ENCODE assay signal across 24 mouse cellular contexts in genomic region chr7:43660002-43660401, GRCm38 (mm10). TPM values are rescaled to one million over a fixed set of nuclear protein-coding genes. Genes with fewer than 3 reads are reported as not detected.
DNase-seq lines count a peak whose midpoint lies in the region; ATAC-seq and TF ChIP-seq lines count a peak whose summit lies in the region.
"Had no signal": no experiment of that assay in that cellular context is flagged by ENCODE, and none has a peak within 500 bp of the region (broad histone marks: within the 10 kb centered on the region; RNA-seq: fewer than 3 reads in every experiment).

TSS of gene Siglece (minus strand) at chr7:43660161.

- no peaks in the 10 kb centered on the region for H3K9me3 ChIP-seq in limb, embryonic 10.5 days (replicated peaks)
- H3K9me3 ChIP-seq: embryonic facial prominence, embryonic 15.5 days; heart, embryonic 15.5 days; hindbrain, embryonic 15.5 days; midbrain, embryonic 15.5 days; neural tube, embryonic 13.5 days had no signal

- no peaks in the 10 kb centered on the region for H3K79me2 ChIP-seq in heart, adult 2 months (replicated peaks; ENCODE audit: control insufficient read depth, insufficient read depth, low read length)

- DNase-seq in heart, adult 2 months: no peak
- no peak for DNase-seq in heart, postnatal 14 days
- no peak for DNase-seq in thymus, adult 2 months
- no peak for DNase-seq in limb, embryonic 10.5 days (ENCODE audit: low spot score)
- DNase-seq: cerebellum, adult 8-10 months; cerebellum, postnatal 36 days; gastrocnemius, postnatal 14 days; heart, postnatal 4 days; kidney, adult 2 months; lung, adult 2 months; lung, postnatal 14 days had no signal

- intact Hi-C loops in heart, adult 2 months (cut with DNase I): no loop called here
- intact Hi-C loops in heart, postnatal 14 days (cut with DNase I): no loop called here

- no peak within 1 kb of the TSS for H3K27ac ChIP-seq in heart, adult 2 months
- H3K27ac ChIP-seq in bone marrow, adult 2 months (ENCODE audit: control insufficient read depth, insufficient read depth, low read depth, low read length, poor library complexity): peak within 1 kb of the TSS; percentile 60; the same call in 1 of the 2 replicates
- no peak within 1 kb of the TSS for H3K27ac ChIP-seq in thymus, adult 2 months (ENCODE audit: control insufficient read depth, insufficient read depth, low read length)
- H3K27ac ChIP-seq in limb, embryonic 10.5 days: no peak within 1 kb of the TSS
- H3K27ac ChIP-seq: embryonic facial prominence, embryonic 15.5 days; heart, embryonic 15.5 days; hindbrain, embryonic 15.5 days; kidney, postnatal 0 days; midbrain, embryonic 15.5 days; neural tube, embryonic 13.5 days; stomach, postnatal 0 days had no signal

- H3K9ac ChIP-seq in heart, adult 2 months (ENCODE audit: low read depth, low read length): no peak within 1 kb of the TSS
- H3K9ac ChIP-seq: embryonic facial prominence, embryonic 15.5 days; heart, embryonic 15.5 days; hindbrain, embryonic 15.5 days; midbrain, embryonic 15.5 days; neural tube, embryonic 13.5 days had no signal

- peak; percentile 56 for ATAC-seq in granulocyte monocyte progenitor cell, adult 5-6 weeks (replicated peaks; ENCODE audit: poor library complexity, severe bottlenecking)
- peak; percentile 41; the same call in 1 of the 2 replicates for ATAC-seq in monocyte, adult 5-6 weeks (replicated peaks; ENCODE audit: insufficient number of reproducible peaks, low FRiP score, low TSS enrichment, poor library complexity, severe bottlenecking)
- ATAC-seq: forebrain, embryonic 14.5 days; midbrain, embryonic 15.5 days had no signal

- TF ChIP-seq POLR2A in heart, adult 2 months (IDR thresholded peaks at IDR 0.05; ENCODE audit: insufficient read depth, low read depth, low read length): 0 out of 2 replicates have a peak, but pooled peaks have one; percentile 23
- TF ChIP-seq POLR2A in bone marrow, adult 2 months (IDR thresholded peaks at IDR 0.05; ENCODE audit: borderline replicate concordance, control insufficient read depth, low read depth, low read length): no peak
- TF ChIP-seq POLR2A in thymus, adult 2 months (IDR thresholded peaks at IDR 0.05; ENCODE audit: control insufficient read depth, extremely low read depth, insufficient read depth, low read length, poor library complexity): no peak

- TF ChIP-seq CTCF in heart, adult 2 months (IDR thresholded peaks at IDR 0.05): no peak
- no peak for TF ChIP-seq CTCF in bone marrow, adult 2 months (IDR thresholded peaks at IDR 0.05; ENCODE audit: control insufficient read depth, insufficient read depth, low read length)
- TF ChIP-seq CTCF in thymus, adult 2 months (IDR thresholded peaks at IDR 0.05; ENCODE audit: borderline replicate concordance, control insufficient read depth, extremely low read depth, insufficient read depth, low read length, poor library complexity): no peak

- no peaks in the 10 kb centered on the region; the same call in 1 of the 2 replicates for H3K4me1 ChIP-seq in heart, adult 2 months (ENCODE audit: control insufficient read depth, insufficient read depth, low read length)
- peaks cover 11% of the 10 kb centered on the region; the same call in 1 of the 2 replicates for H3K4me1 ChIP-seq in bone marrow, adult 2 months (ENCODE audit: control insufficient read depth, insufficient read depth, low read length)
- H3K4me1 ChIP-seq in thymus, adult 2 months (replicated peaks; ENCODE audit: control insufficient read depth, insufficient read depth, low read length): no peaks in the 10 kb centered on the region; the same call in 1 of the 2 replicates
- no peaks in the 10 kb centered on the region for H3K4me1 ChIP-seq in limb, embryonic 10.5 days
- H3K4me1 ChIP-seq: embryonic facial prominence, embryonic 15.5 days; heart, embryonic 15.5 days; hindbrain, embryonic 15.5 days; midbrain, embryonic 15.5 days; neural tube, embryonic 13.5 days had no signal

- H3K36me3 ChIP-seq in heart, adult 2 months (ENCODE audit: control insufficient read depth, insufficient read depth, low read length): no peaks in the 10 kb centered on the region
- no peaks in the 10 kb centered on the region for H3K36me3 ChIP-seq in thymus, adult 2 months (ENCODE audit: control insufficient read depth, insufficient read depth, low read length)
- H3K36me3 ChIP-seq in limb, embryonic 10.5 days: no peaks in the 10 kb centered on the region
- H3K36me3 ChIP-seq: embryonic facial prominence, embryonic 15.5 days; heart, embryonic 15.5 days; hindbrain, embryonic 15.5 days; midbrain, embryonic 15.5 days; neural tube, embryonic 13.5 days had no signal

- TF ChIP-seq EP300 in heart, adult 2 months (IDR thresholded peaks at IDR 0.05; ENCODE audit: insufficient read depth, low read depth, low read length): no peak

- H3K27me3 ChIP-seq in heart, adult 2 months (ENCODE audit: control insufficient read depth, insufficient read depth, low read length): 0 out of 2 replicates have a peak, but pooled peaks cover 1% of the 10 kb centered on the region
- H3K27me3 ChIP-seq in thymus, adult 2 months (ENCODE audit: control insufficient read depth, insufficient read depth, low read length): no peaks in the 10 kb centered on the region
- H3K27me3 ChIP-seq in limb, embryonic 10.5 days (ENCODE audit: low read depth, poor library complexity, severe bottlenecking): no peaks in the 10 kb centered on the region
- H3K27me3 ChIP-seq: embryonic facial prominence, embryonic 15.5 days; heart, embryonic 15.5 days; hindbrain, embryonic 15.5 days; midbrain, embryonic 15.5 days; neural tube, embryonic 13.5 days had no signal

- no peak within 1 kb of the TSS for H3K4me3 ChIP-seq in heart, adult 2 months
- H3K4me3 ChIP-seq in bone marrow, adult 2 months (replicated peaks; ENCODE audit: control insufficient read depth, low read depth, low read length): peak within 1 kb of the TSS; percentile 57
- H3K4me3 ChIP-seq in thymus, adult 2 months (ENCODE audit: control insufficient read depth, insufficient read depth, low read length): no peak within 1 kb of the TSS
- no peak within 1 kb of the TSS for H3K4me3 ChIP-seq in limb, embryonic 10.5 days
- H3K4me3 ChIP-seq: embryonic facial prominence, embryonic 15.5 days; heart, embryonic 15.5 days; hindbrain, embryonic 15.5 days; midbrain, embryonic 15.5 days; myocyte; neural tube, embryonic 13.5 days had no signal

- 57% methylated on average over 1 of the region's 1 CpGs for WGBS in heart, adult 2 months
- 29% methylated on average over 1 of the region's 1 CpGs for WGBS in bone marrow, adult 2 months
- 47% methylated on average over 1 of the region's 1 CpGs for WGBS in thymus, adult 2 months
- WGBS in limb, embryonic 10.5 days: 83% methylated on average over 1 of the region's 1 CpGs

RNA-seq across cellular contexts. Expression of gene Siglece, which starts in this region (rescaled TPM):
- total RNA-seq in heart, adult 2 months (2021): 1 to 10 TPM; 1.6 to 1.9 TPM
- polyA plus RNA-seq in heart, adult 2 months (2012; rRNA removed): 1.7 and 2.1 TPM in 2 replicates
- total RNA-seq in heart, postnatal 14 days (2021): 1 to 10 TPM; 1.2 TPM
- 14.5 and 24.2 TPM in 2 replicates for polyA plus RNA-seq in bone marrow, adult 2 months (2011; ENCODE audit: insufficient read depth, insufficient read length, low replicate concordance, missing spikeins)
- total RNA-seq in granulocyte monocyte progenitor cell, adult 5-6 weeks (2014; fragmentation: Nextera tagmentation): 13.1 and 15.1 TPM in 2 replicates
- total RNA-seq in granulocyte monocyte progenitor cell, adult 5-6 weeks (2017): 5.2 and 9.0 TPM in 2 replicates
- total RNA-seq in monocyte, adult 5-6 weeks (2017): 5.3 to 8.1 TPM (median 5.7 TPM) in 3 replicates
- 2.5 and 2.8 TPM in 2 replicates for polyA plus RNA-seq in thymus, adult 2 months (2012; rRNA removed)
- polyA plus RNA-seq in limb, embryonic 10.5 days (2016; fragmentation: Nextera tagmentation; extraction: Ambion mirVana): 0.21 TPM in 1 of 2 replicates, not detected in the other
- total RNA-seq: ES-E14 had no signal
- polyA plus RNA-seq: myocyte; neural tube, embryonic 13.5 days had no signal
